Mouse (Mus musculus): Measurements from ENCODE around the gene Ms4a4c.
"Not testable (repeated sequence)": the region's sequence is repeated elsewhere in the genome, so short reads cannot be mapped to it uniquely, and the experiment has no call there.

Gene Ms4a4c

GRCm38 (mm10) chr19:11404527-11404926 is at the start of gene Ms4a4c:
Gene Ms4a4c, plus strand, starts transcription at chr19:11404770.
- POLR2A ChIA-PET: no interaction called here
- CTCF ChIA-PET: no interaction called here

- ChIA-PET CTCF (no interaction called here), POLR2A (no interaction called here)
Observed at GRCm38 (mm10) chr19:11355730-11356129, 48.8 kb upstream of the Ms4a4c start.

DNA sequence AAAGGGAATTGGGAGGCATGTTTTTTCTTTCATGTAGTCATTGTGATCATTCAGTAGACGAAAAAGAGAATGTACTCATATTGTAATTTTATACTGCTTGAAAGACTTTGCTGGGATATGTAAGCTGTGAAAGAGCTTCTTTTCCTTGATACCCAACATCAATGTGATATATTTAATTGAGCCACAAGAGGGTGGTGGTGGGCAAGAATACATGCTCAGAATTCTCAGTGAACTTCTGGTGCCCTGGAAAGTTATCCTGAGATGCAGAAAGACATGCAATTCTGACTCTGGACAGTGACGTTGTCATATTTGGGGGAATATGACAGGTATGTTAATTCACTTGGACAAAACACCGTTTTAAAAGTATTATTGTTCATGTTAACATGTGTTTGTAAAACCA is 44.5 kb upstream of the Ms4a4c start:
- ChIA-PET POLR2A (no interaction called here), CTCF (interaction anchor here in 2 of 4 experiments (0.6 to 0.8 kb wide), 3 partner anchors 13 to 357 kb away, joined by 3 to 5 read pairs (median 3); no protein-coding TSS in a partner anchor)

GRCm38 (mm10) chr19:11362002-11362401 is 42.6 kb upstream of the Ms4a4c start:
- POLR2A ChIA-PET: interaction anchor here in 1 of 4 experiments (0.6 kb wide), 1 partner anchor 522 kb away, joined by 3 read pairs; no protein-coding TSS in a partner anchor
- CTCF ChIA-PET: no interaction called here

- CTCF ChIA-PET: no interaction called here
- POLR2A ChIA-PET: no interaction called here
Observed at GRCm38 (mm10) chr19:11368310-11368709, 36.3 kb upstream of the Ms4a4c start.

GRCm38 (mm10) chr19:11371181-11371580 is 33.4 kb upstream of the Ms4a4c start:
- ChIA-PET CTCF (no interaction called here), POLR2A (interaction anchor here in 1 of 4 experiments (0.7 kb wide), 1 partner anchor 247 kb away, joined by 3 read pairs; no protein-coding TSS in a partner anchor)

DNA sequence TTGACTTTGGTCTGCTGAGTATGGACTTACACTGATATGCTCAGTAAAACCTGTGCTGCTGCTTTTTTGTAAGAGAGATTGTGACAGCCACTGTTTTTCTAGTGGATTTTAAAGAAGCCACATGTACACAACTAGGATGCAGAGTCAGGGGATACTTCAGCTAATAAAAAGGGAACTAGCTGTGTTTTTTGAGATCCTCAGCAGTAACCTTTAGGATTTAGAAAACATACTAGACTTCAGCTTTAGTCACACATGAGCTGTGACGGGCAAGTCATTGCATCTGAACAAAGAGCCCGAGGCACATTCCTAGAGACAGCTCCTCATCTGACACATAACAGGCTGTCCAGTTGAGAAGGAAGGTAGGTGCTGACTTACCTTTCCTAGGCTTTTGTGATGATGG is 29.3 kb upstream of the Ms4a4c start, which contains the start of gene Ms4a4a:
Ms4a4a (plus strand) TSS at position 251 of the 400 bp plus-strand sequence.
- ChIA-PET CTCF (no interaction called here), POLR2A (interaction anchor here in 1 of 4 experiments (0.6 kb wide), 1 partner anchor 375 kb away, joined by 4 read pairs; no protein-coding TSS in a partner anchor)

DNA sequence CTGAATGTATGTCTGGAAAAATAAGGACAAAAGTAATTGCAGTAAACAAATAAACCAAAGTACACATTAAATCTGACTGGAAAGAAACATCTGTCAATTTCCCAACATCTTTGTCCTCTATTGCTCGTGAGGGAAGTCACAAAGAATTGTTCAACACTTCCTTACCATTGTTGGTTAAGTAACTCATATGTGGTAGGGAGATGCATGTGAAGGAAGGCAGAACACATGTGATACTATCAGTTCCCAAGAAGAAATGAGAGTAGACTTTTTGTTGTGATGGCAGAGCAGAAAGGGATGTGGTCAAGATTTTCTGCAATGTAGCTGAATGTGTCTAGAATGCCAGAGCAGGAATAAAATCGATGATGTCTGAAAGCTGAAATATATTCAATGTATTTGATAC is 28.2 kb upstream of the Ms4a4c start:
- ChIA-PET CTCF (no interaction called here), POLR2A (no interaction called here)

- CTCF ChIA-PET: no interaction called here
- POLR2A ChIA-PET: no interaction called here
Observed at GRCm38 (mm10) chr19:11387109-11387508, 17.5 kb upstream of the Ms4a4c start.

DNA sequence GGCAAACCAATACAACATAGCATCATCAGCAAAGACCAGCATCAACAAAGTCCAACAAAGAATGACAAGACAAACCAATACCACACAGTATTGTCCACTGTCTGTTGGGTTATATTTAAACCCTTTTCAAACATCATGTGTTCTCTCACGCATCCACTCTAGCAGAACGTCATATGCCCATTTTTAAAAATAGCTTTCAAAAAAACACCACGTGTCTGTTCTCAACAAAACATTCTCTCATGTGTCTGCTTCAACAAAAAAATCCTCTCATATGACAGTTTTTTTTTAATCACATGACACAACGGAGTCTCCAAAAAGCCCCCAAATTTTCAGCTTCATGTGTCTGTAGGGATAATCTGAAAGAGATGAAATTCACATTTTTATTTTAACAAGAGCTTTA is 16.9 kb upstream of the Ms4a4c start:
- CTCF ChIA-PET: no interaction called here
- POLR2A ChIA-PET: no interaction called here

DNA sequence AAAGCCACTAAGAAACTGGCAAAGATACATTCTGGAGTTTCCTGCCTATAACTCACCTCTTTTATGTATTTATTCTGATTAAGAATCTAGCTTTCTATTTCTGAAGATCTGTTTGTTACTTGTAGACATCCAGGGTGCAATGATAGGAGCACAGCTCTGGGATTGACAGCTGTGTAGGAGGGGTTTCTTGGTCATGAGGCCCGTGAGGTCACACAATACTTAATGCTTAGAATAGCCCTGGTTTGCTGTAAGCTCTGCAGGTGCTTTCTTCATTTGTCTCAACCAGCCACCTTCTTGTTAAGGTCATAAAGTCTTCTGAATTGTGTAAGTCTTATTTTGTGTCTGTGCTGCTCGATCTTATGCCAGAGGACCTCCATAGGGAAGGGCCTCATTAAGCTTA is 15.6 kb upstream of the Ms4a4c start:
- ChIA-PET POLR2A (no interaction called here), CTCF (interaction anchor here in 1 of 4 experiments (0.5 kb wide), 1 partner anchor 300 kb away, joined by 5 read pairs; no protein-coding TSS in a partner anchor)

DNA sequence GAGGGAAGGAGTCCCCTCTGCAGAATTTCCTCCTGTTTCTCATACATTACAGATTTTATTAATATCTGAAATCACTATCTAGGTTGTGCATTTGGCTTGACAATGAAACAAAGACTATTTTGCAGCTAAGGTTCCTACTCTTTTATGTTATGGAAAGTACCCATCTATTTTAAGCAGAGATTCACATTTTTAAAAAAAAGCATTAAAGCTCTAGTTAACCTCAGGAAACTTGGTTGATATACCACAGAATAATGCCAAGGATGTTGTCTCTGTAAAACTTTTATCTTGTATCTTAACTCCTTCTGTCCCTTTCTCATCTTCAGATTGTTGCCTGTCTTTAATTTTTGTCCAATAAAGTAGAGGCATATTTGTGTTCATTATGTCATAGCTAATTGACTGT is 8.8 kb upstream of the Ms4a4c start:
- ChIA-PET CTCF (no interaction called here), POLR2A (interaction anchor here in 1 of 4 experiments (0.6 kb wide), 1 partner anchor 444 kb away, joined by 6 read pairs; the partner anchor contains the start of gene Olfr1417)

DNA sequence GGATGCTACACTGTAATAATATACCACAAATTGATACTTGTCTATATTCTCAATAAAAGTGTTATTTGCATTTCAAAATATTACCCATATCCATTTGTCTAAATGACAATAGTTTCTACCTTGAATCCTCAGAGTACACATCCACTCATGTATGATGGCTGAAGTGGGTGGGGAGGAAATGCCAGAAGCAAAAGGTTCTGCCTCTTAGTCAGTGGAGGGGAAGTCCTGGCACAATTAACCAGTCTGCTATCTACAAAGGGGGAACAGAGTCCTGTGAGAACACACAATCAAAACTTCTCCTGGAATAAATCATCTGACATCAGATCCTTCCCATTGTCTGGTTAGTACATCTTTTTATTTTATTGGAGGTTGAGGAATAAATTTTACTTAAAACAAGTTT is 2.9 kb downstream of the Ms4a4c start:
- CTCF ChIA-PET: no interaction called here

DNA sequence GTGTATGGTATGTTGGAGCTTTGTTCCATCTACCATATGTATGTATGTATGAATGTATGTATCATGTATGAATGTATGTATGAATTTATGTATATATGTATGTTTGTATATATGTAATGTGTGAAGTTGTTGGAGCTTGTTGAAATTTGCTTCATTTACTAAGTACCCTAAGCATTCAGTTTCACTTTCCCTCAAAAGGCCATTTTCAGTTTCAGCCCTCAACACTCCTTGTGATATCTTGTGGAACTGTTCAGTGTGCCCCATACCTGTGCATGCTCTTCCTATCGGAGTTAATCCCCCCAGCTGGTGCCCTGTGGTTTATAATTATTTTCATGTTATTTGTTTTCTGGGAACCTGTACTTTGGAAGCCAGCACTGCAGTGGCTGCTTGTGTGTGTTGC is 4.0 kb downstream of the Ms4a4c start:
- CTCF ChIA-PET: no interaction called here
- POLR2A ChIA-PET: no interaction called here

More for the DNA sequence above, 2.9 kb downstream of the Ms4a4c start:
- POLR2A ChIA-PET: no interaction called here

GRCm38 (mm10) chr19:11411640-11412039 is 7.1 kb downstream of the Ms4a4c start:
- CTCF ChIA-PET: no interaction called here
- POLR2A ChIA-PET: no interaction called here

DNA sequence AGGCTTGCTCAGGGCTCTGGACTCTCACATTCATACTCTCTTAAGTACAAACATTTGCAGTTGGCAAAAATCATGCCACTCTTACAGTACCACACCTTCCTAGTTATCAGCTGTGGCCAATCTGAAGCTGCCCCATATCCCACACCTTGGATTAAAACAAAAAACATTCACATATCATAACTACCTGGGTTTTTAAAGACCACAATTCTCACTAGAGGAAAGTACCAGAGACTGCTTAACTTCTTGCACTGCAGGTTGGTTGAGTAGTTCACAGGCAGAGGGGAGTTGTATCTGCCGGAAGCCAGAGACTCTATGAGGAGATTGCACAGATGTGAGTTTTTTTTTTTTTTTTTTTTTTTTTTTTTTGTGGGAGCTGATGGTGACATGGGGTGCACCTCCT is 9.5 kb downstream of the Ms4a4c start:
- ChIA-PET CTCF (interaction anchor here in 1 of 4 experiments (0.7 kb wide), 1 partner anchor 672 kb away, joined by 7 read pairs; no protein-coding TSS in a partner anchor), POLR2A (no interaction called here)

- POLR2A ChIA-PET: no interaction called here
Observed at GRCm38 (mm10) chr19:11415581-11415980, 11.0 kb downstream of the Ms4a4c start.

DNA sequence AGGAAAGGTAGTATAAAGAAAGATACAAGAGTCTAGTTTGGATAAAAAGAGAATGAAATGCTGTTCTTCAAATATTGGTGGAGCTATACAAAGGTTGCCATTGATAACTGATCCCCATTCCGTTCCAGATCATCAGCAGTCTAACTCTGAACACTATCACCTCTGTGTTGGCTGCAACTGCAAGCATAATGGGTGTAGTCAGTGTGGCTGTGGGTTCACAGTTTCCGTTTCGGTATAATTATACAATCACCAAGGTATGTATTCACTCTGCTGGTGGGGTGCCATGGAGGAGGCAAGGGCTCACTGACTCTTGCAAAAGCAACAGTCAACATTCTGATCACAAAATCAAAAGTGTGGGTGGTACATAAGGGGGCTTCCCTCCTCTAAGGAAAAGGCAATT is 14.3 kb downstream of the Ms4a4c start:
- POLR2A ChIA-PET, CTCF ChIA-PET: not testable (repeated sequence)

More at GRCm38 (mm10) chr19:11415581-11415980, 11.0 kb downstream of the Ms4a4c start:
- CTCF ChIA-PET: no interaction called here

DNA sequence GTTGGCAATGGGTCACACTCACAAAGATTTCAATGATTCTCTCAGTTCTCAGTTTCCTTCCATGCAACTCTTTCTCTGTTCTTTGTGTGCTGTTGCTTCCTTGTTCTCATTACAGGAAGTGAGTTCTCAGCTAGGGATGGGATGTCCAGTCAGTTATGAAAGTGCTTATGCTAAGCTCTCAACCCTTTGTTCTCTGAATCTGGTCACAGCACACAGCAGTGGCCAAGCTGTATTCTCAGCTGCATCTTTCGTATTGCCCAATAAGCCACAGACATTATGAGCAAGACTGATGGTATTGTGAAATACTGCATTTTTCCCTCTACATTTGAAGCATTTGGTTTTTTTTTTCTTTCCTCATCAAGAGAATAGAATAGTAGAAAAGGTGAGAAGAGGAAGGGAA is 26.6 kb downstream of the Ms4a4c start:
- POLR2A ChIA-PET: not testable (repeated sequence)
- CTCF ChIA-PET: interaction anchor here in 1 of 4 experiments (0.6 kb wide), 1 partner anchor 247 kb away, joined by 5 read pairs; no protein-coding TSS in a partner anchor

- CTCF ChIA-PET: no interaction called here
Observed at GRCm38 (mm10) chr19:11435058-11435834, 30.7 kb downstream of the Ms4a4c start.

GRCm38 (mm10) chr19:11443338-11443737 is 38.8 kb downstream of the Ms4a4c start, which contains the start of gene Ms4a4b:
Gene Ms4a4b, plus strand, starts transcription at chr19:11443553.
- POLR2A ChIA-PET: no interaction called here
- CTCF ChIA-PET: no interaction called here

More at GRCm38 (mm10) chr19:11435058-11435834, 30.7 kb downstream of the Ms4a4c start:
- POLR2A ChIA-PET: no interaction called here

Data from embryonic stem cell, embryonic (primary cell).